Mouse (Mus musculus): ENCODE measurements at regions not wholly inside any gene's neighbourhood (a gene's known extent, or its start where the extent isn't known, plus 50 kb on each side); places are given as distances from the start of the nearest gene placed in this dataset.

GRCm38 (mm10) chr14:120855181-120855580 lies 55.8 kb upstream of the Ipo5 start:
- TF ChIP-seq POLR2A (IDR thresholded peaks at IDR 0.05; ENCODE audit: borderline replicate concordance, extremely low read depth, insufficient read depth, insufficient read length, poor library complexity, severe bottlenecking) (no peak), CTCF (IDR thresholded peaks at IDR 0.05; ENCODE audit: borderline replicate concordance, extremely low read depth, insufficient read depth, insufficient read length) (no peak)

Data from brain, embryonic 14.5 days (tissue).